Comparison of ENCODE assay signal across 29 mouse cellular contexts in genomic region chr10:107050489-107050888, GRCm38 (mm10).
"Had no signal": no experiment of that assay in that cellular context is flagged by ENCODE, and none has a peak within 500 bp of the region (broad histone marks: within the 10 kb centered on the region; RNA-seq: fewer than 3 reads in every experiment).

No protein-coding gene starts in this region.

- H3K27ac ChIP-seq: embryonic facial prominence, embryonic 10.5 days; embryonic facial prominence, embryonic 12.5 days; embryonic facial prominence, embryonic 13.5 days; embryonic facial prominence, embryonic 15.5 days; forebrain, embryonic 10.5 days; forebrain, embryonic 12.5 days; forebrain, embryonic 13.5 days; forebrain, embryonic 15.5 days; gastrocnemius, adult 2 months; heart, adult 2 months had no signal

- H3K9ac ChIP-seq: embryonic facial prominence, embryonic 12.5 days; embryonic facial prominence, embryonic 13.5 days; embryonic facial prominence, embryonic 15.5 days; forebrain, embryonic 12.5 days; forebrain, embryonic 13.5 days; forebrain, embryonic 15.5 days; forebrain, postnatal 0 days had no signal

- H3K4me3 ChIP-seq: embryonic facial prominence, embryonic 10.5 days; embryonic facial prominence, embryonic 12.5 days; embryonic facial prominence, embryonic 13.5 days; embryonic facial prominence, embryonic 15.5 days; erythroblast, embryonic 14.5 days; forebrain, embryonic 10.5 days; forebrain, embryonic 12.5 days; forebrain, embryonic 13.5 days; forebrain, embryonic 15.5 days; gastrocnemius, adult 2 months; heart, adult 2 months had no signal

- H3K4me1 ChIP-seq: embryonic facial prominence, embryonic 10.5 days; embryonic facial prominence, embryonic 12.5 days; embryonic facial prominence, embryonic 13.5 days; embryonic facial prominence, embryonic 15.5 days; forebrain, embryonic 10.5 days; forebrain, embryonic 12.5 days; forebrain, embryonic 13.5 days; forebrain, embryonic 15.5 days had no signal

- H3K27me3 ChIP-seq: embryonic facial prominence, embryonic 12.5 days; embryonic facial prominence, embryonic 13.5 days; embryonic facial prominence, embryonic 15.5 days; forebrain, embryonic 12.5 days; forebrain, embryonic 13.5 days; forebrain, embryonic 15.5 days had no signal

- H3K36me3 ChIP-seq: embryonic facial prominence, embryonic 10.5 days; embryonic facial prominence, embryonic 12.5 days; embryonic facial prominence, embryonic 13.5 days; embryonic facial prominence, embryonic 15.5 days; forebrain, embryonic 10.5 days; forebrain, embryonic 12.5 days; forebrain, embryonic 15.5 days had no signal

- H3K9me3 ChIP-seq: embryonic facial prominence, embryonic 10.5 days; embryonic facial prominence, embryonic 12.5 days; embryonic facial prominence, embryonic 13.5 days; embryonic facial prominence, embryonic 15.5 days; forebrain, embryonic 10.5 days; forebrain, embryonic 12.5 days; forebrain, embryonic 13.5 days; forebrain, embryonic 15.5 days had no signal

- H3K4me2 ChIP-seq: embryonic facial prominence, embryonic 12.5 days; embryonic facial prominence, embryonic 13.5 days; embryonic facial prominence, embryonic 15.5 days; forebrain, embryonic 12.5 days; forebrain, embryonic 13.5 days; forebrain, embryonic 15.5 days had no signal

- ATAC-seq: forebrain, embryonic 13.5 days; forebrain, embryonic 14.5 days; forebrain, embryonic 15.5 days; forebrain, embryonic 16.5 days; forebrain, postnatal 0 days had no signal

- DNase-seq: cerebellum, adult 2 months; cerebellum, adult 8-10 months; cerebellum, adult 9-10 months; cerebellum, adult 9-11 months; cerebellum, postnatal 10 days; cerebellum, postnatal 14 days; cerebellum, postnatal 25 days; cerebellum, postnatal 36 days; embryo, embryonic 11 days; forebrain, postnatal 0 days; gastrocnemius, adult 2 months; gastrocnemius, postnatal 10 days; gastrocnemius, postnatal 14 days; gastrocnemius, postnatal 25 days; gastrocnemius, postnatal 36 days; heart, adult 11 months; heart, adult 18-20 months; heart, adult 2 months had no signal
